Comparison of ENCODE assay signal across 23 mouse cellular contexts in the genomic region with DNA sequence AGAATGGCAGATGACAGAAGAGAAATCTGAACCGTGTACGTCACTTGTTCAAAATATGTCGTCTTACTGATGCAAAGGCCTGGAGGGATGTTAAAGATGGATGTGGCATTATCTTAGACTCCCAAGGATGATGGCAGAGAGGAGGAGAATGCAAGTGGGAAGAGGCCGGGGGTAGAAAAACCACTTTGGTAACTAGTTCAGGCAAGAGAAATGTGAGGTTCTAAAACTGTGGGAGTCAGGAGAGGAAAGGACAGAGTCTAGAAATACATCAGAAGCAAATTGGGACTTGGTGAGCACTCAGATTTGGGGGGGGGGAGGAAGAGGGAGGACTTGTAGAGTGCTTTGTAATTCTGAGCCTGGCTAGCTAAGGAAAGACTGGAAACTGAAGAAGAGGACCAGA.
"Had no signal": no experiment of that assay in that cellular context is flagged by ENCODE, and none has a peak within 500 bp of the region (broad histone marks: within the 10 kb centered on the region; RNA-seq: fewer than 3 reads in every experiment).

No protein-coding gene starts in this region.

- H3K27me3 ChIP-seq: heart, embryonic 12.5 days; hindbrain, embryonic 12.5 days; hindbrain, embryonic 15.5 days; kidney, embryonic 15.5 days; limb, embryonic 13.5 days; limb, embryonic 15.5 days; liver, embryonic 12.5 days had no signal

- DNase-seq: gastrocnemius, postnatal 10 days; gastrocnemius, postnatal 25 days; heart, postnatal 10 days; heart, postnatal 4 days; kidney, adult 11 months; kidney, adult 2 months; kidney, adult 9 months; kidney, postnatal 14 days; kidney, postnatal 36 days; layer of hippocampus, postnatal 36 days had no signal

- H3K4me1 ChIP-seq: hindbrain, embryonic 10.5 days; hindbrain, embryonic 12.5 days; hindbrain, embryonic 15.5 days; limb, embryonic 13.5 days; limb, embryonic 15.5 days had no signal

- H3K4me3 ChIP-seq: gastrocnemius, adult 2 months; heart, embryonic 10.5 days; heart, embryonic 12.5 days; hindbrain, embryonic 10.5 days; hindbrain, embryonic 12.5 days; hindbrain, embryonic 15.5 days; kidney, embryonic 15.5 days; limb, embryonic 13.5 days; limb, embryonic 15.5 days; liver, embryonic 12.5 days had no signal

- H3K4me2 ChIP-seq: heart, embryonic 12.5 days; hindbrain, embryonic 12.5 days; hindbrain, embryonic 15.5 days; kidney, embryonic 15.5 days; limb, embryonic 13.5 days; limb, embryonic 15.5 days; liver, embryonic 12.5 days had no signal

- ATAC-seq: hindbrain, postnatal 0 days; intestine, embryonic 16.5 days; liver, embryonic 12.5 days had no signal

- H3K9me3 ChIP-seq: heart, embryonic 10.5 days; heart, embryonic 12.5 days; hindbrain, embryonic 10.5 days; hindbrain, embryonic 12.5 days; hindbrain, embryonic 15.5 days; kidney, embryonic 15.5 days; limb, embryonic 13.5 days; limb, embryonic 15.5 days; liver, embryonic 12.5 days had no signal

- H3K27ac ChIP-seq: heart, embryonic 10.5 days; hindbrain, embryonic 10.5 days; hindbrain, embryonic 12.5 days; hindbrain, embryonic 15.5 days; hindbrain, postnatal 0 days; kidney, embryonic 15.5 days; kidney, postnatal 0 days; limb, embryonic 13.5 days; limb, embryonic 15.5 days; liver, embryonic 12.5 days had no signal

- H3K9ac ChIP-seq: heart, embryonic 12.5 days; hindbrain, embryonic 12.5 days; hindbrain, embryonic 15.5 days; kidney, embryonic 15.5 days; limb, embryonic 13.5 days; limb, embryonic 15.5 days; liver, embryonic 12.5 days had no signal

- H3K36me3 ChIP-seq: heart, embryonic 10.5 days; heart, embryonic 12.5 days; hindbrain, embryonic 10.5 days; hindbrain, embryonic 12.5 days; hindbrain, embryonic 15.5 days; kidney, embryonic 15.5 days; limb, embryonic 13.5 days; limb, embryonic 15.5 days; liver, embryonic 12.5 days had no signal
